Mouse (Mus musculus) intestine, embryonic 16.5 days (tissue): ENCODE measurements around the gene Vmn1r3. TPM values are rescaled to one million over a fixed set of nuclear protein-coding genes. Genes with fewer than 3 reads are reported as not detected.
"Not testable (repeated sequence)": the region's sequence is repeated elsewhere in the genome, so short reads cannot be mapped to it uniquely, and the experiment has no call there.

Source experiments
- ATAC-seq: fragments of 200-750 bp; cut with Nextera tagmentation; 2 replicates; pipeline ENCODE4 v1.8.0; 2017; ENCODE audit warnings: moderate TSS enrichment, moderate library complexity
- H3K27ac ChIP-seq: fragments of 300-500 bp; sonication (generic); 2 replicates; pipeline ENCODE4 v1.5.1; 2014; ENCODE audit warnings: mild to moderate bottlenecking, low read length
- H3K27me3 ChIP-seq: fragments of 300-500 bp; sonication (generic); replicated peaks from 2 replicates; pipeline ENCODE4 v1.6.1; 2014; ENCODE audit warnings: low read length, control low read depth, mixed read lengths; ENCODE audit not compliant: control insufficient read depth, insufficient read depth
- H3K36me3 ChIP-seq: fragments of 300-500 bp; sonication (generic); 2 replicates; pipeline ENCODE4 v1.6.1; 2014; ENCODE audit warnings: low read length, control low read depth; ENCODE audit not compliant: control insufficient read depth, insufficient read depth
- H3K4me1 ChIP-seq: fragments of 300-500 bp; sonication (generic); 2 replicates; pipeline ENCODE4 v1.6.1; 2014; ENCODE audit warnings: low read length, control low read depth, mixed read lengths; ENCODE audit not compliant: control insufficient read depth, insufficient read depth
- H3K4me2 ChIP-seq: fragments of 300-500 bp; sonication (generic); 2 replicates; pipeline ENCODE4 v1.6.1; 2014; ENCODE audit warnings: low read depth, low read length, control low read depth
- H3K4me3 ChIP-seq: fragments of 300-500 bp; sonication (generic); 2 replicates; pipeline ENCODE4 v1.5.1; 2014; ENCODE audit warnings: mild to moderate bottlenecking, low read length
- H3K9ac ChIP-seq: fragments of 300-500 bp; sonication (generic); 2 replicates; pipeline ENCODE4 v1.6.1; 2014; ENCODE audit warnings: low read depth, low read length
- H3K9me3 ChIP-seq: fragments of 300-500 bp; sonication (generic); 2 replicates; pipeline ENCODE4 v1.6.1; 2016; ENCODE audit warnings: low read length, control low read depth; ENCODE audit not compliant: control insufficient read depth
- WGBS: fragments of 180-500 bp; shearing (Covaris S2); extraction: QIAGEN DNeasy Blood & Tissue Kit; methylation state at CpG from one replicate; pipeline ENCODE4 v1.1.7; 2014; 5-methylcytosine and 5-hydroxymethylcytosine counted together
- polyA plus RNA-seq: library from polyadenylated mRNA; unstranded; fragments of >200 nt; fragmentation: Nextera tagmentation; extraction: Ambion mirVana; gene quantifications from 2 replicates; pipeline ENCODE4 v1.2.1, GENCODE M21; 2015

Gene Vmn1r3
- polyA plus RNA-seq, 1 experiment from 2014 or later: not detected

GRCm38 (mm10) chr4:3165046-3165445 lies 20.1 kb downstream of the Vmn1r3 start:
- WGBS: 86% methylated on average over 4 of the region's 4 CpGs
- Histone ChIP-seq H3K9me3 (no peaks in the 10 kb centered on the region), H3K4me3 (no peak overlapping the region), H3K27me3 (no peaks in the 10 kb centered on the region), H3K27ac (no peak overlapping the region), H3K9ac (no peak overlapping the region), H3K4me2 (no peak overlapping the region), H3K4me1 (no peaks in the 10 kb centered on the region), H3K36me3 (no peaks in the 10 kb centered on the region)
- ATAC-seq: no peak

GRCm38 (mm10) chr4:3164429-3164828 lies 20.7 kb downstream of the Vmn1r3 start:
- not testable (repeated sequence) for H3K9me3 ChIP-seq, ATAC-seq, H3K27me3 ChIP-seq, H3K4me1 ChIP-seq, H3K9ac ChIP-seq, H3K27ac ChIP-seq, H3K4me3 ChIP-seq, H3K36me3 ChIP-seq, H3K4me2 ChIP-seq

GRCm38 (mm10) chr4:3153320-3153719 lies 31.8 kb downstream of the Vmn1r3 start:
- H3K9ac ChIP-seq, H3K4me1 ChIP-seq, H3K27ac ChIP-seq, H3K36me3 ChIP-seq, H3K4me3 ChIP-seq, H3K4me2 ChIP-seq, H3K9me3 ChIP-seq, H3K27me3 ChIP-seq, ATAC-seq: not testable (repeated sequence)
- WGBS: 57% methylated on average over 2 of the region's 2 CpGs

- not testable (repeated sequence) for H3K27me3 ChIP-seq, H3K4me2 ChIP-seq, H3K36me3 ChIP-seq, H3K4me1 ChIP-seq, H3K27ac ChIP-seq, H3K4me3 ChIP-seq, ATAC-seq, H3K9me3 ChIP-seq, H3K9ac ChIP-seq
- WGBS: no CpG with 5 or more reads among the region's 3 CpGs
Measured at GRCm38 (mm10) chr4:3147926-3148325, 37.2 kb downstream of the Vmn1r3 start.

Other genes starting within 250 kb of the Vmn1r3 start
- gene Vmn1r2, start 18.0 kb downstream of the Vmn1r3 start, polyA plus RNA-seq: not detected in 2 replicates